Mouse (Mus musculus) C2C12 (cell line): ENCODE measurements around the gene Rab11b. TPM values are rescaled to one million over a fixed set of nuclear protein-coding genes. Genes with fewer than 3 reads are reported as not detected.

ENCODE experiments used
- H3K27me3 ChIP-seq: one replicate; pipeline ENCODE4 v1.6.1; 2011; ENCODE audit not compliant: control insufficient read depth, insufficient read depth, insufficient read length
- H3K36me3 ChIP-seq: one replicate; pipeline ENCODE4 v1.6.1; 2011; ENCODE audit not compliant: control insufficient read depth, insufficient read depth
- H3K4me3 ChIP-seq: one replicate; pipeline ENCODE4 v1.5.1; 2011; ENCODE audit warnings: mild to moderate bottlenecking, control low read depth; ENCODE audit not compliant: poor library complexity, insufficient read depth, severe bottlenecking
- H3K79me2 ChIP-seq: one replicate; pipeline ENCODE4 v1.6.1; 2011; ENCODE audit not compliant: control insufficient read depth, insufficient read depth
- H3K79me3 ChIP-seq: one replicate; pipeline ENCODE4 v1.6.1; 2011; ENCODE audit warnings: low read depth, control low read depth
- H3ac ChIP-seq: one replicate; pipeline ENCODE3; 2011; ENCODE audit warnings: low read depth; ENCODE audit not compliant: control insufficient read depth, insufficient read length
- CEBPB ChIP-seq: IDR thresholded peaks from one replicate; pipeline ENCODE4 v1.6.1; 2011; ENCODE audit warnings: low read depth, mild to moderate bottlenecking, control low read depth, moderate library complexity
- CTCF ChIP-seq: IDR thresholded peaks from one replicate; pipeline ENCODE4 v1.5.1; 2011; ENCODE audit not compliant: control insufficient read depth, insufficient read depth, insufficient read length
- FOSL1 ChIP-seq: IDR thresholded peaks from one replicate; pipeline ENCODE4 v1.8.0; 2011; ENCODE audit warnings: mild to moderate bottlenecking, low read length; ENCODE audit not compliant: poor library complexity, insufficient read depth, severe bottlenecking
- MAX ChIP-seq: IDR thresholded peaks from one replicate; pipeline ENCODE4 v1.6.1; 2011; ENCODE audit warnings: mild to moderate bottlenecking, control low read depth
- MYOD1 ChIP-seq: IDR thresholded peaks from one replicate; pipeline ENCODE4 v1.6.1; 2011; ENCODE audit warnings: low read depth; ENCODE audit not compliant: control insufficient read depth, insufficient read length
- MYOG ChIP-seq: IDR thresholded peaks from one replicate; pipeline ENCODE4 v1.6.1; 2011; ENCODE audit not compliant: control insufficient read depth, insufficient read length; ENCODE audit errors: extremely low read depth
- USF1 ChIP-seq: IDR thresholded peaks from one replicate; pipeline ENCODE4 v1.6.1; 2011; ENCODE audit warnings: low read depth, mild to moderate bottlenecking, control low read depth, moderate library complexity
- polyA plus RNA-seq: library from polyadenylated mRNA; unstranded; fragments of >200 nt; fragmentation: generic; extraction: Trizol; gene quantifications from one replicate; pipeline ENCODE4 v1.2.1, GENCODE M21; 2012; ENCODE audit warnings: missing spikeins

The Rab11b gene
- polyA plus RNA-seq, 1 experiment: 97.3 TPM

GRCm38 (mm10) chr17:33695471-33695870 is 64.9 kb downstream of the Rab11b start:
- H3K79me2 ChIP-seq: no peaks in the 10 kb centered on the region
- H3K79me3 ChIP-seq: no peaks in the 10 kb centered on the region
- H3K4me3 ChIP-seq: no peak overlapping the region
- H3K36me3 ChIP-seq: no peaks in the 10 kb centered on the region
- no peaks in the 10 kb centered on the region for H3K27me3 ChIP-seq
- no peak overlapping the region for H3ac ChIP-seq
- no peak for TF ChIP-seq MYOD1
- no peak for TF ChIP-seq FOSL1
- TF ChIP-seq MYOG: no peak
- TF ChIP-seq USF1: no peak
- TF ChIP-seq MAX: no peak
- no peak for TF ChIP-seq CTCF
- TF ChIP-seq CEBPB: no peak

Other genes with a start within 250 kb of the Rab11b start
- 6.2 TPM for gene Adamts10, start 236.3 kb downstream of the Rab11b start, polyA plus RNA-seq
- gene Myo1f, start 204.8 kb downstream of the Rab11b start, polyA plus RNA-seq: not detected
- 25.1 TPM for gene Zfp414, start 131.4 kb downstream of the Rab11b start, polyA plus RNA-seq
- gene Pram1, start 122.5 kb downstream of the Rab11b start, polyA plus RNA-seq: not detected
- gene Hnrnpm, start 73.7 kb downstream of the Rab11b start, polyA plus RNA-seq: 129 TPM
- gene March2, start 41.9 kb downstream of the Rab11b start, polyA plus RNA-seq: 30.9 TPM
- gene Angptl4, start 21.3 kb upstream of the Rab11b start, polyA plus RNA-seq: 212 TPM
- 5.0 TPM for gene Kank3, start 50.0 kb upstream of the Rab11b start, polyA plus RNA-seq
- gene Rps28, start 64.0 kb upstream of the Rab11b start, polyA plus RNA-seq: 8,619 TPM
- 493 TPM for gene Ndufa7, start 64.0 kb upstream of the Rab11b start, polyA plus RNA-seq
- 77.8 TPM for gene Cd320, start 82.6 kb upstream of the Rab11b start, polyA plus RNA-seq
- gene Gm7029, start 113.3 kb upstream of the Rab11b start, polyA plus RNA-seq: not detected
- 68.6 TPM for gene Kifc1, start 130.1 kb upstream of the Rab11b start, polyA plus RNA-seq
- not detected for gene Platr17, start 144.6 kb upstream of the Rab11b start, polyA plus RNA-seq
- 19.3 TPM for gene Daxx, start 148.9 kb upstream of the Rab11b start, polyA plus RNA-seq
- 30.5 TPM for gene Tapbp, start 155.4 kb upstream of the Rab11b start, polyA plus RNA-seq
- gene Zbtb22, start 155.4 kb upstream of the Rab11b start, polyA plus RNA-seq: 30.3 TPM
- gene Rgl2, start 169.0 kb upstream of the Rab11b start, polyA plus RNA-seq: 31.7 TPM
- 130 TPM for gene Pfdn6, start 179.8 kb upstream of the Rab11b start, polyA plus RNA-seq
- gene Wdr46, start 180.1 kb upstream of the Rab11b start, polyA plus RNA-seq: 64.8 TPM
- 1.5 TPM for gene B3galt4, start 191.0 kb upstream of the Rab11b start, polyA plus RNA-seq
- 24.4 TPM for gene Vps52, start 195.3 kb upstream of the Rab11b start, polyA plus RNA-seq
- 517 TPM for gene Rps18, start 195.5 kb upstream of the Rab11b start, polyA plus RNA-seq
- gene H2-K1, start 239.8 kb upstream of the Rab11b start, polyA plus RNA-seq: 19.0 TPM